ENCODE assay signal across 29 mouse cellular contexts in genomic region chr12:47406131-47406530, GRCm38 (mm10).
DNase-seq lines count a peak whose midpoint lies in the region; ATAC-seq and TF ChIP-seq lines count a peak whose summit lies in the region.
"Had no signal": no experiment of that assay in that cellular context is flagged by ENCODE, and none has a peak within 500 bp of the region (broad histone marks: within the 10 kb centered on the region; RNA-seq: fewer than 3 reads in every experiment).

No protein-coding gene starts in this region.

- no peaks in the 10 kb centered on the region for H3K27me3 ChIP-seq in liver, adult 2 months (ENCODE audit: control insufficient read depth, insufficient read depth, low read length)
- H3K27me3 ChIP-seq in liver, embryonic 12.5 days (replicated peaks), result no peaks in the 10 kb centered on the region
- H3K27me3 ChIP-seq in forebrain, embryonic 10.5 days (ENCODE audit: poor library complexity, severe bottlenecking), result no peaks in the 10 kb centered on the region
- H3K27me3 ChIP-seq: embryonic facial prominence, embryonic 12.5 days; forebrain, embryonic 15.5 days; heart, embryonic 15.5 days; hindbrain, embryonic 12.5 days; limb, embryonic 15.5 days; liver, embryonic 15.5 days; midbrain, embryonic 13.5 days; neural tube, embryonic 13.5 days had no signal

- no peak for TF ChIP-seq POLR2A in liver, adult 2 months (IDR thresholded peaks at IDR 0.05; ENCODE audit: extremely low read depth, insufficient read depth, low read length)

- no peaks in the 10 kb centered on the region for H3K36me3 ChIP-seq in liver, adult 2 months (ENCODE audit: control insufficient read depth, insufficient read depth, low read length)
- H3K36me3 ChIP-seq in liver, embryonic 12.5 days, result no peaks in the 10 kb centered on the region
- no peaks in the 10 kb centered on the region for H3K36me3 ChIP-seq in forebrain, embryonic 10.5 days (replicated peaks)
- H3K36me3 ChIP-seq: embryonic facial prominence, embryonic 12.5 days; forebrain, embryonic 15.5 days; heart, embryonic 10.5 days; heart, embryonic 15.5 days; hindbrain, embryonic 12.5 days; limb, embryonic 10.5 days; limb, embryonic 15.5 days; liver, embryonic 15.5 days; midbrain, embryonic 13.5 days; neural tube, embryonic 13.5 days had no signal

- no peak overlapping the region for H3K27ac ChIP-seq in liver, adult 2 months (replicated peaks; ENCODE audit: insufficient read depth, low read depth, low read length)
- H3K27ac ChIP-seq in liver, embryonic 12.5 days, result no peak overlapping the region
- no peak overlapping the region for H3K27ac ChIP-seq in forebrain, embryonic 10.5 days
- H3K27ac ChIP-seq: embryonic facial prominence, embryonic 12.5 days; forebrain, embryonic 15.5 days; heart, embryonic 10.5 days; heart, embryonic 15.5 days; hindbrain, embryonic 12.5 days; limb, embryonic 10.5 days; limb, embryonic 15.5 days; liver, embryonic 15.5 days; macrophage; midbrain, embryonic 13.5 days; neural tube, embryonic 13.5 days had no signal

- ATAC-seq in liver, embryonic 12.5 days, result no peak
- ATAC-seq: activated CD4-positive, CD25-positive, alpha-beta regulatory T cell, adult 4 months; forebrain, embryonic 15.5 days; intestine, embryonic 16.5 days; midbrain, embryonic 13.5 days had no signal

- no peak overlapping the region for H3K4me2 ChIP-seq in liver, embryonic 12.5 days
- H3K4me2 ChIP-seq: embryonic facial prominence, embryonic 12.5 days; forebrain, embryonic 15.5 days; heart, embryonic 15.5 days; hindbrain, embryonic 12.5 days; limb, embryonic 15.5 days; liver, embryonic 15.5 days; midbrain, embryonic 13.5 days; neural tube, embryonic 13.5 days had no signal

- TF ChIP-seq CTCF in liver, adult 2 months (IDR thresholded peaks at IDR 0.05; ENCODE audit: low read depth, low read length), result no peak

- no peaks in the 10 kb centered on the region for H3K4me1 ChIP-seq in liver, adult 2 months (ENCODE audit: control insufficient read depth, insufficient read depth, low read length)
- H3K4me1 ChIP-seq in liver, embryonic 12.5 days, result no peaks in the 10 kb centered on the region
- no peaks in the 10 kb centered on the region for H3K4me1 ChIP-seq in forebrain, embryonic 10.5 days
- H3K4me1 ChIP-seq: embryonic facial prominence, embryonic 12.5 days; forebrain, embryonic 15.5 days; heart, embryonic 10.5 days; heart, embryonic 15.5 days; hindbrain, embryonic 12.5 days; limb, embryonic 10.5 days; limb, embryonic 15.5 days; liver, embryonic 15.5 days; midbrain, embryonic 13.5 days; neural tube, embryonic 13.5 days had no signal

- DNase-seq in gastrocnemius, adult 18-20 months (ENCODE audit: low spot score), result peak; percentile 62
- no peak for DNase-seq in gastrocnemius, postnatal 10 days
- DNase-seq in liver, adult 2 months (ENCODE audit: extremely low read depth, low read depth, low spot score), result peak; percentile 94
- DNase-seq in adipocyte (ENCODE audit: low spot score), result peak; percentile 68
- peak; percentile 53 for DNase-seq in lung, postnatal 25 days (ENCODE audit: low spot score)
- no peak for DNase-seq in forebrain, embryonic 10.5 days (ENCODE audit: extremely low spot score, low spot score)
- DNase-seq: B cell, adult 2 months; cerebellum, adult 11-12 months; cerebellum, adult 9-11 months; embryo, embryonic 11 days; kidney, adult 9 months; kidney, postnatal 14 days; layer of hippocampus, adult 9-11 months; right cerebral cortex, postnatal 4 days; thymus, postnatal 4 days had no signal

- H3K79me2 ChIP-seq in liver, adult 2 months (ENCODE audit: control insufficient read depth, insufficient read depth, low read length), result no peaks in the 10 kb centered on the region

- no peaks in the 10 kb centered on the region for H3K9me3 ChIP-seq in liver, embryonic 12.5 days (replicated peaks)
- H3K9me3 ChIP-seq in forebrain, embryonic 10.5 days, result no peaks in the 10 kb centered on the region
- H3K9me3 ChIP-seq: embryonic facial prominence, embryonic 12.5 days; forebrain, embryonic 15.5 days; heart, embryonic 10.5 days; heart, embryonic 15.5 days; hindbrain, embryonic 12.5 days; limb, embryonic 10.5 days; limb, embryonic 15.5 days; liver, embryonic 15.5 days; midbrain, embryonic 13.5 days; neural tube, embryonic 13.5 days had no signal

- no peak overlapping the region for H3K9ac ChIP-seq in liver, adult 2 months (ENCODE audit: low read depth, low read length)
- H3K9ac ChIP-seq in liver, embryonic 12.5 days, result no peak overlapping the region
- H3K9ac ChIP-seq: embryonic facial prominence, embryonic 12.5 days; forebrain, embryonic 15.5 days; heart, embryonic 15.5 days; hindbrain, embryonic 12.5 days; limb, embryonic 15.5 days; liver, embryonic 15.5 days; midbrain, embryonic 13.5 days; neural tube, embryonic 13.5 days had no signal

- H3K4me3 ChIP-seq in liver, adult 2 months (ENCODE audit: insufficient read depth, low read depth, low read length), result no peak overlapping the region
- no peak overlapping the region for H3K4me3 ChIP-seq in liver, embryonic 12.5 days
- H3K4me3 ChIP-seq in forebrain, embryonic 10.5 days, result no peak overlapping the region
- H3K4me3 ChIP-seq: embryonic facial prominence, embryonic 12.5 days; forebrain, embryonic 15.5 days; heart, embryonic 10.5 days; heart, embryonic 15.5 days; hindbrain, embryonic 12.5 days; limb, embryonic 10.5 days; limb, embryonic 15.5 days; liver, embryonic 15.5 days; midbrain, embryonic 13.5 days; neural tube, embryonic 13.5 days had no signal

- 53% methylated on average over 2 of the region's 2 CpGs for WGBS in liver, adult 2 months
- WGBS in liver, embryonic 12.5 days (ENCODE audit: insufficient replicate concordance), result 78% methylated on average over 2 of the region's 2 CpGs
- WGBS in forebrain, embryonic 10.5 days, result 95% methylated on average over 2 of the region's 2 CpGs

Comparison
In these comparisons a context has a peak if more than half of its experiments do, and no peak if none do; other contexts are left out.
1. DNase-seq: peak in gastrocnemius, adult 18-20 months (single experiment), liver, adult 2 months (single experiment), adipocyte (single experiment) and lung, postnatal 25 days (single experiment); none in gastrocnemius, postnatal 10 days (single experiment) and forebrain, embryonic 10.5 days (single experiment).